Mouse (Mus musculus): Measurements from ENCODE around the gene Plcb2. TPM values are rescaled to one million over a fixed set of nuclear protein-coding genes. Genes with fewer than 3 reads are reported as not detected.

The Plcb2 gene
- polyA plus RNA-seq, 1 experiment from 2014 or later: 0.44 TPM

GRCm38 (mm10) chr2:118711038-118711494 lies 17.2 kb downstream of the Plcb2 start:
- no peak overlapping the region; the same call in 1 of the 2 replicates for H3K27ac ChIP-seq (ENCODE audit: low read length)
- peak; percentile 73 for ATAC-seq
- no peaks in the 10 kb centered on the region for H3K36me3 ChIP-seq (ENCODE audit: control insufficient read depth, insufficient read depth, low read length)
- H3K4me3 ChIP-seq (ENCODE audit: low read depth, low read length): peak overlapping the region; percentile 42
- peak overlapping the region; percentile 89 for H3K4me2 ChIP-seq (ENCODE audit: low read length)
- H3K9me3 ChIP-seq (replicated peaks; ENCODE audit: control insufficient read depth, low read length, poor library complexity, severe bottlenecking): no peaks in the 10 kb centered on the region
- H3K4me1 ChIP-seq (ENCODE audit: control insufficient read depth, insufficient read depth, low read length): peaks cover 20% of the 10 kb centered on the region
- peaks cover 60% of the 10 kb centered on the region for H3K27me3 ChIP-seq (ENCODE audit: control insufficient read depth, insufficient read depth, low read depth, low read length)
- WGBS: under 1% methylated on average over 36 of the region's 36 CpGs
- peak overlapping the region; percentile 59 for H3K9ac ChIP-seq (ENCODE audit: low read depth, low read length)

- Histone ChIP-seq H3K36me3 (ENCODE audit: control insufficient read depth, insufficient read depth, low read length) (no peaks in the 10 kb centered on the region), H3K9me3 (replicated peaks; ENCODE audit: control insufficient read depth, low read length, poor library complexity, severe bottlenecking) (no peaks in the 10 kb centered on the region), H3K4me3 (ENCODE audit: low read depth, low read length) (no peak overlapping the region), H3K27ac (ENCODE audit: low read length) (no peak overlapping the region), H3K4me2 (ENCODE audit: low read length) (no peak overlapping the region), H3K9ac (ENCODE audit: low read depth, low read length) (no peak overlapping the region), H3K4me1 (ENCODE audit: control insufficient read depth, insufficient read depth, low read length) (peaks cover 19% of the 10 kb centered on the region), H3K27me3 (ENCODE audit: control insufficient read depth, insufficient read depth, low read depth, low read length) (peaks cover 73% of the 10 kb centered on the region)
- ATAC-seq: no peak
- 51% methylated on average over 4 of the region's 4 CpGs for WGBS
Observed at GRCm38 (mm10) chr2:118709655-118710221, 18.5 kb downstream of the Plcb2 start.

GRCm38 (mm10) chr2:118708472-118708871 lies 19.8 kb downstream of the Plcb2 start:
- Histone ChIP-seq H3K9me3 (replicated peaks; ENCODE audit: control insufficient read depth, low read length, poor library complexity, severe bottlenecking) (no peaks in the 10 kb centered on the region), H3K27ac (ENCODE audit: low read length) (no peak overlapping the region), H3K9ac (ENCODE audit: low read depth, low read length) (no peak overlapping the region), H3K27me3 (ENCODE audit: control insufficient read depth, insufficient read depth, low read depth, low read length) (peaks cover 86% of the 10 kb centered on the region), H3K4me2 (ENCODE audit: low read length) (no peak overlapping the region), H3K4me3 (ENCODE audit: low read depth, low read length) (no peak overlapping the region), H3K4me1 (ENCODE audit: control insufficient read depth, insufficient read depth, low read length) (peaks cover 22% of the 10 kb centered on the region), H3K36me3 (ENCODE audit: control insufficient read depth, insufficient read depth, low read length) (no peaks in the 10 kb centered on the region)
- 79% methylated on average over 4 of the region's 4 CpGs for WGBS
- ATAC-seq: no peak

- Histone ChIP-seq H3K9me3 (replicated peaks; ENCODE audit: control insufficient read depth, low read length, poor library complexity, severe bottlenecking) (no peaks in the 10 kb centered on the region), H3K9ac (ENCODE audit: low read depth, low read length) (no peak overlapping the region), H3K27me3 (ENCODE audit: control insufficient read depth, insufficient read depth, low read depth, low read length) (peaks cover 89% of the 10 kb centered on the region), H3K36me3 (ENCODE audit: control insufficient read depth, insufficient read depth, low read length) (no peaks in the 10 kb centered on the region), H3K4me2 (ENCODE audit: low read length) (no peak overlapping the region), H3K4me1 (ENCODE audit: control insufficient read depth, insufficient read depth, low read length) (peaks cover 31% of the 10 kb centered on the region), H3K27ac (ENCODE audit: low read length) (no peak overlapping the region), H3K4me3 (ENCODE audit: low read depth, low read length) (no peak overlapping the region)
- 4% methylated on average over 6 of the region's 6 CpGs for WGBS
- ATAC-seq: no peak
Observed at GRCm38 (mm10) chr2:118706436-118706835, 21.8 kb downstream of the Plcb2 start.

DNA sequence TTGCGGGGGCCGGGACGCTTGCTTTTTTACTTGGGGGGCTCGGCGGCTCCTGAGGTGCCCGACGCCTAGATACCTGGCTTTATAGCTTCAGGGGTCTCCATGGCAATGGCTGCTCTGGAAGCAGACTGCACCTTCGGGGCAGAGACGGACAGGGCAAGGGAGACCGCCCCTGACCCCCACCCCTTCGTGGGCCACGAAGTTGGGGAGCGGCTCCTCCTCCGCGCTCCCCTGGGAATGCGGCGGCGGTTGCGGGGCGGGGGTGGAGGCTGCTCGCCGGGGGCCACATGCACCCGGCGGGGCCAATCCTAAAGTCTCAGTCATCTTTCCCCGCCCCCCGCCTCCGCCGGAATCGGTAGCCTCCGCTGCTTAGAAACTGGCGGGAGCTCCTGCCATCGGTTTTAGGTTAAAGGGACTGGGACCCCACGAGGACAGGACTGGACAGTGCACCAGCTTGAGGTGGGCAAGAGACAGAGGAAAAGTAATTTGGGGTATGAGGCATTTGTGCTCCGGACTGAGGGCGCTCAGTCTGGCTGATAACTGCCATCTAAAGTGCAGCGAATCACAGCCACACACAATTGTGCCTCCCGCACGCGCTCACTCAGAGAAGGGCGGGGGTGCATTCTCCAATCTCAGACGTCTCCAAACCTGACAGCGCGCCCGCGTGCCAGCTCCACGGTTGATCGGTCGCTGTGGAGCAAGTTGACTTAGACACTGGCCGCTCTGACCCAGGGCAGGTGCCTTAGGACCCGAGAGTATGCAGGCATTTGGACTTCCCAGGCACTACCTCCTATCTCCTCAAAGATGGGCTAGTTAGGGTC lies 24.1 kb downstream of the Plcb2 start, which contains the start of gene Ankrd63:
Gene Ankrd63, minus strand, starts transcription at position 51 of the 818 bp plus-strand sequence.
- no peak for ATAC-seq
- Histone ChIP-seq H3K4me2 (ENCODE audit: low read length) (peak within 1 kb of the TSS; percentile 64), H3K4me3 (ENCODE audit: low read depth, low read length) (peak within 1 kb of the TSS; percentile 39), H3K9me3 (replicated peaks; ENCODE audit: control insufficient read depth, low read length, poor library complexity, severe bottlenecking) (no peaks in the 10 kb centered on the region), H3K36me3 (ENCODE audit: control insufficient read depth, insufficient read depth, low read length) (no peaks in the 10 kb centered on the region), H3K27ac (ENCODE audit: low read length) (no peak within 1 kb of the TSS), H3K27me3 (ENCODE audit: control insufficient read depth, insufficient read depth, low read depth, low read length) (peaks cover 94% of the 10 kb centered on the region), H3K4me1 (ENCODE audit: control insufficient read depth, insufficient read depth, low read length) (peaks cover 32% of the 10 kb centered on the region), H3K9ac (ENCODE audit: low read depth, low read length) (peak within 1 kb of the TSS; percentile 48)
- under 1% methylated on average over 44 of the region's 50 CpGs for WGBS

DNA sequence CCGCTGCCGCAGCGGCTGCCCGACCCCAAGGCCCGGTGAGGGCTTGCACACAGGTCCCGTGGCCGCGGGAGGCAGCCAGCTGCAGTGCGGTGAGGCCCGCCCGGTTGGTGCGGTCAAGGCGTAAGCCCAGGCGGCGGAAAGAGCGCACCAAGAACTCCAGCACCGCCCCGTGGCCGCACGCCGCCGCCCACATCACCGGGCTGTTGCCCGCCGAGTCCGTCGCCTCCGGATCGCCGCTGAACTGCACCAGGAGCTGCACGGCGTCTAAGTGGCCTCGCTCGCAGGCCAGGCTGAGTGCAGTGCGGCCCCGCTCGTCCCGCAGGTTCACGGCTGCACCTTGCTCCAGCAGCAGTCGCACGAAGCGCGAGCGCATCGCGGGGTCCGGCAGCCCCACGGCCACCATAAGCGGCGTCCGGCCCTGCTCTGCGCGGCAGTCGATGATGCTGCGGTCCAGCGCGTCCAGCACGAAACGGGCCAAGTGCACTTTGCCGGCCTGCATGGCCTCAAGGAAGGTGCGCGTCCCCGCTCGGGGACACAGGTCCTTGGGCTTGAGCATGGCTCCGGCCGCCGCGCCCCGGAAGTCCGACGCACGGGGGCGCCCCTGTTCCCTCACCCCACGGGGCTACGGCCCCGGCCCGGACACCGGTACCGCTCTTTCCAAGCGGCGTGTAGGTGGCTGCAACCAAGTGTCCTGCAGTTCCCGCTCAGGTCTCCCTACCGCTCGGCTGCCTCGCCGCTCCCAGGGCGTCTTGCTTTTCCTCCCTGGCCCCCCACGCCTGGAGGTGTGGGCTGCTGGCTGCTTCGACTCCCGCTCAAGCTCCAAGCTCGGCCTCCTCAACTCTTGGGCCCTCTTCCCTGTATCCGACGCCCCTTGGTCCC lies 25.1 kb downstream of the Plcb2 start:
- Histone ChIP-seq H3K4me3 (ENCODE audit: low read depth, low read length) (peak overlapping the region; percentile 39), H3K9me3 (replicated peaks; ENCODE audit: control insufficient read depth, low read length, poor library complexity, severe bottlenecking) (no peaks in the 10 kb centered on the region), H3K36me3 (ENCODE audit: control insufficient read depth, insufficient read depth, low read length) (no peaks in the 10 kb centered on the region), H3K9ac (ENCODE audit: low read depth, low read length) (peak overlapping the region; percentile 48), H3K27me3 (ENCODE audit: control insufficient read depth, insufficient read depth, low read depth, low read length) (peaks cover 88% of the 10 kb centered on the region), H3K27ac (ENCODE audit: low read length) (no peak overlapping the region), H3K4me1 (ENCODE audit: control insufficient read depth, insufficient read depth, low read length) (peaks cover 32% of the 10 kb centered on the region), H3K4me2 (ENCODE audit: low read length) (peak overlapping the region; percentile 64)
- ATAC-seq: peak; percentile 14; the same call in 1 of the 2 replicates
- WGBS: under 1% methylated on average over 90 of the region's 93 CpGs

DNA sequence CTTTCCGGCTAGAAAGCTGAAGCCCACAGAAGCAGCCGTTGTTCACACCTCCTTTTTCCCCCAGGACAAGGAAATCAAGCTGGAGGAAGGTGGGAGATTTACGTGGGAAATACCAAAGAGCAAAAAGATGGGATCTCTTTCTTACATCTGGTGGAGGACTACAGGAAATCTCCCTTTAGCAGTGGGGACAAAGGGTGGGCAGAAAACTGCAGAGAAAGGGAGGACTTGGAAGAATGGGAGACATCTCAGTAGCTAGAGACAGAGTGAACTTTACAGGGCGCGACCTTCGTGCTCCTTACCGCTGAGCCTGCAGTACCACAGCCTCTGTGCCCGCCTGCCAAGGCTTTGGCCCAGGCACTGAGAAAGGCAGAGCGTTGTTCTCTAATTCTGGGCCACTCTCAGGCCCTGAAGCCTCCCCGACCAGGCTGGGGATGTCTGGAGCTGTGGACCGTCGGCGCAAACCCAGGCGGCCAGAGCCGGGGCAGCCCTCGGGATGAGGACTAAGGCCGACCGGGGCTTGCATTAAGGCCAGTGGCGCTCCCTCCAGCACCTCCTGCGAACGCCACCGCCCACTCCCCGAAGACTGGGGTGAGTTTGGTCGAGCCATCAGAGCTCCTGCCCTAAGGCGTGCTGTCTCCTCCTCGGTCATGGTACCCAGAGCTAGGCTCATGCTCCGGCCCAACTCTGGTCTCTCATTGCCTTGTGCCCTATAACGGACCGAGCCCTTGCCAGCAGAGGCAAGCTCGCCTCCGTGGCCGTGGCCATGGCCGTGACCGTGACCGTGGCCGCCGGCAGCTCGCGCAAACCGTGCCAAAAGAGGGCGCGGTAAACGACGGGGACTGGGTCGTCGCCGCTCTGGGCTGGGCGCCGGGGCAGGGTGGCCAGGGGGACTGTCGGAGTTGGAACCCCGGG lies 26.0 kb downstream of the Plcb2 start:
- peak overlapping the region; percentile 39 for H3K4me3 ChIP-seq (ENCODE audit: low read depth, low read length)
- no peak overlapping the region for H3K27ac ChIP-seq (ENCODE audit: low read length)
- H3K9ac ChIP-seq (ENCODE audit: low read depth, low read length): peak overlapping the region; percentile 40
- 0 out of 2 replicates have a peak, but pooled peaks have one; percentile 3 for ATAC-seq
- H3K36me3 ChIP-seq (ENCODE audit: control insufficient read depth, insufficient read depth, low read length): no peaks in the 10 kb centered on the region
- H3K27me3 ChIP-seq (ENCODE audit: control insufficient read depth, insufficient read depth, low read depth, low read length): peaks cover 80% of the 10 kb centered on the region
- no peaks in the 10 kb centered on the region for H3K9me3 ChIP-seq (replicated peaks; ENCODE audit: control insufficient read depth, low read length, poor library complexity, severe bottlenecking)
- 3% methylated on average over 51 of the region's 51 CpGs for WGBS
- peaks cover 32% of the 10 kb centered on the region for H3K4me1 ChIP-seq (ENCODE audit: control insufficient read depth, insufficient read depth, low read length)
- H3K4me2 ChIP-seq (ENCODE audit: low read length): peak overlapping the region; percentile 64

DNA sequence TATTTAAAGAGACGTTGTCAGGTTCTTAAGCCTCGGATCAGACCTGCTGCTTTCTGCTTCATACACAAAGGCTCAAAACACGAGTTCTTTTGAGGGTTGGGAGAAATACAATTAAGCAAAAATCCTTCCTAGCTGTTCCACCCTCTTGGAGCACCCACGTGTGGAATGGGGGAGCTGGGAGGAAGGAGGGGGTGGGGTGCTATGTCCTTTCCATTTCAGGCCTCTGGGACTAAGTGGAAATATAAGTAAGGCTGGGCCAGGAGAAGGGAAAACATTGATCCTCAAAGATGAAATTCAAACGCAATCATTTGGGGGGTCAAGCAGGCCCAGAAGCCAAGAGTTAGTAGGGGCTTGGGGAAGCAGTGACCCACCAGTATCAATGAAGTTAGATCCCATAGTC lies 27.1 kb downstream of the Plcb2 start:
- no peaks in the 10 kb centered on the region for H3K36me3 ChIP-seq (ENCODE audit: control insufficient read depth, insufficient read depth, low read length)
- H3K4me1 ChIP-seq (ENCODE audit: control insufficient read depth, insufficient read depth, low read length): peaks cover 30% of the 10 kb centered on the region
- H3K4me2 ChIP-seq (ENCODE audit: low read length): no peak overlapping the region
- 8% methylated on average over 5 of the region's 5 CpGs for WGBS
- no peaks in the 10 kb centered on the region for H3K9me3 ChIP-seq (replicated peaks; ENCODE audit: control insufficient read depth, low read length, poor library complexity, severe bottlenecking)
- H3K27me3 ChIP-seq (ENCODE audit: control insufficient read depth, insufficient read depth, low read depth, low read length): peaks cover 80% of the 10 kb centered on the region
- no peak for ATAC-seq
- no peak overlapping the region for H3K27ac ChIP-seq (ENCODE audit: low read length)
- no peak overlapping the region for H3K4me3 ChIP-seq (ENCODE audit: low read depth, low read length)
- no peak overlapping the region for H3K9ac ChIP-seq (ENCODE audit: low read depth, low read length)
